Mouse (Mus musculus) telencephalon, adult 2 months (tissue): ENCODE data around the gene Inpp5k.
A peak's percentile ranks its signal among the peaks of the same experiment; 100 is the strongest.

Experiments
- DNase-seq: peaks from one replicate; pipeline ENCODE4 v3.0.0-alpha.2; 2011; ENCODE audit warnings: low read depth, low spot score

The Inpp5k gene

GRCm38 (mm10) chr11:75620136-75620780, 10.5 kb upstream of the Inpp5k start:
- DNase-seq = no peak

- no peak for DNase-seq
Observed at GRCm38 (mm10) chr11:75621426-75621825, 9.4 kb upstream of the Inpp5k start.

GRCm38 (mm10) chr11:75622588-75623329, 8.0 kb upstream of the Inpp5k start:
- no peak for DNase-seq

- DNase-seq = no peak
Observed at GRCm38 (mm10) chr11:75624102-75624554, 6.7 kb upstream of the Inpp5k start.

- peak; percentile 65 for DNase-seq
Observed at GRCm38 (mm10) chr11:75625820-75626219, 5.0 kb upstream of the Inpp5k start.

GRCm38 (mm10) chr11:75630098-75630497, 690 bp upstream of the Inpp5k start:
- no peak for DNase-seq

GRCm38 (mm10) chr11:75631561-75632225, 905 bp downstream of the Inpp5k start:
- DNase-seq = no peak

GRCm38 (mm10) chr11:75632921-75633320, 2.1 kb downstream of the Inpp5k start:
- no peak for DNase-seq

GRCm38 (mm10) chr11:75634801-75635200, 4.0 kb downstream of the Inpp5k start:
- no peak for DNase-seq

GRCm38 (mm10) chr11:75635315-75635714, 4.5 kb downstream of the Inpp5k start:
- DNase-seq = no peak

GRCm38 (mm10) chr11:75643323-75643722, 12.5 kb downstream of the Inpp5k start:
- no peak for DNase-seq

- no peak for DNase-seq
Observed at GRCm38 (mm10) chr11:75644684-75645083, 13.9 kb downstream of the Inpp5k start.

GRCm38 (mm10) chr11:75647681-75648211, 17.0 kb downstream of the Inpp5k start:
- no peak for DNase-seq

- no peak for DNase-seq
Observed at GRCm38 (mm10) chr11:75649155-75649561, 18.4 kb downstream of the Inpp5k start.

GRCm38 (mm10) chr11:75650311-75650710, 19.5 kb downstream of the Inpp5k start, which contains the start of gene Myo1c:
Myo1c (plus strand) TSS chr11:75650504.
- no peak for DNase-seq

- DNase-seq = no peak
Observed at GRCm38 (mm10) chr11:75650958-75651425, 20.2 kb downstream of the Inpp5k start.

GRCm38 (mm10) chr11:75651426-75652221, 20.8 kb downstream of the Inpp5k start:
- DNase-seq = peak; percentile 71

GRCm38 (mm10) chr11:75652222-75652941, 21.6 kb downstream of the Inpp5k start:
- DNase-seq = no peak

- DNase-seq = no peak
Observed at GRCm38 (mm10) chr11:75652942-75653684, 22.3 kb downstream of the Inpp5k start.
